Mouse (Mus musculus) embryonic facial prominence, embryonic 11.5 days (tissue): Measurements from ENCODE around the gene Immp2l. TPM values are rescaled to one million over a fixed set of nuclear protein-coding genes. Genes with fewer than 3 reads are reported as not detected.

Source experiments
- ATAC-seq: fragments of 200-750 bp; cut with Nextera tagmentation; replicated peaks from 2 replicates; pipeline ENCODE4 v1.8.0; 2017; ENCODE audit warnings: low read depth; ENCODE audit not compliant: insufficient number of reproducible peaks, low FRiP score, low TSS enrichment
- DNase-seq: peaks from one replicate; pipeline ENCODE4 v3.0.0-alpha.2; 2015; ENCODE audit warnings: low spot score
- H3K27ac ChIP-seq: fragments of 300-500 bp; sonication (generic); replicated peaks from 2 replicates; pipeline ENCODE4 v1.5.1; 2014; ENCODE audit warnings: mild to moderate bottlenecking, low read depth, low read length, control low read depth
- H3K27me3 ChIP-seq: fragments of 300-500 bp; sonication (generic); 2 replicates; pipeline ENCODE4 v1.6.1; 2014; ENCODE audit warnings: mild to moderate bottlenecking, low read length, moderate library complexity, mixed read lengths; ENCODE audit not compliant: control insufficient read depth, insufficient read depth
- H3K36me3 ChIP-seq: fragments of 300-500 bp; sonication (generic); replicated peaks from 2 replicates; pipeline ENCODE4 v1.6.1; 2014; ENCODE audit warnings: low read depth, mild to moderate bottlenecking, low read length, moderate library complexity, mixed read lengths; ENCODE audit not compliant: control insufficient read depth, insufficient read depth
- H3K4me1 ChIP-seq: fragments of 300-500 bp; sonication (generic); 2 replicates; pipeline ENCODE4 v1.6.1; 2014; ENCODE audit warnings: low read length, mixed read lengths; ENCODE audit not compliant: control insufficient read depth, insufficient read depth
- H3K4me2 ChIP-seq: fragments of 300-500 bp; sonication (generic); 2 replicates; pipeline ENCODE4 v1.6.1; 2014; ENCODE audit warnings: low read depth, mild to moderate bottlenecking, control low read depth, low read length, moderate library complexity
- H3K4me3 ChIP-seq: fragments of 300-500 bp; sonication (generic); 2 replicates; pipeline ENCODE4 v1.5.1; 2014; ENCODE audit warnings: low read depth, low read length, control low read depth
- H3K9ac ChIP-seq: fragments of 300-500 bp; sonication (generic); replicated peaks from 2 replicates; pipeline ENCODE4 v1.6.1; 2014; ENCODE audit warnings: mild to moderate bottlenecking, control low read depth, low read length
- H3K9me3 ChIP-seq: fragments of 300-500 bp; sonication (generic); replicated peaks from 2 replicates; pipeline ENCODE4 v1.6.1; 2016; ENCODE audit warnings: mild to moderate bottlenecking, low read length, inconsistent platforms, mixed read lengths; ENCODE audit not compliant: control insufficient read depth
- WGBS: fragments of 180-500 bp; shearing (Covaris S2); extraction: QIAGEN DNeasy Blood & Tissue Kit; methylation state at CpG from one replicate; pipeline ENCODE4 v1.1.7; 2014; 5-methylcytosine and 5-hydroxymethylcytosine counted together
- polyA plus RNA-seq: library from polyadenylated mRNA; unstranded; fragments of >200 nt; fragmentation: Nextera tagmentation; extraction: Ambion mirVana; gene quantifications from 2 replicates; pipeline ENCODE4 v1.2.1, GENCODE M21; 2014

Immp2l gene
- 10.4 and 11.1 TPM in 2 replicates for polyA plus RNA-seq

GRCm38 (mm10) chr12:41023511-41024421 is at the start of gene Immp2l:
Gene Immp2l, plus strand, starts transcription at chr12:41024090.
- peak within 1 kb of the TSS; percentile 76 for H3K9ac ChIP-seq
- H3K4me1 ChIP-seq: no peaks in the 10 kb centered on the region
- no peaks in the 10 kb centered on the region for H3K36me3 ChIP-seq
- no peaks in the 10 kb centered on the region for H3K9me3 ChIP-seq
- DNase-seq (peak; percentile 95), ATAC-seq (peak; percentile 96)
- H3K4me2 ChIP-seq: peak within 1 kb of the TSS; percentile 85
- 4% methylated on average over 51 of the region's 68 CpGs for WGBS
- H3K4me3 ChIP-seq: peak within 1 kb of the TSS; percentile 66
- H3K27me3 ChIP-seq: no peaks in the 10 kb centered on the region
- H3K27ac ChIP-seq: 0 out of 2 replicates have a peak within 1 kb of the TSS, but pooled peaks have one; percentile 3

DNA sequence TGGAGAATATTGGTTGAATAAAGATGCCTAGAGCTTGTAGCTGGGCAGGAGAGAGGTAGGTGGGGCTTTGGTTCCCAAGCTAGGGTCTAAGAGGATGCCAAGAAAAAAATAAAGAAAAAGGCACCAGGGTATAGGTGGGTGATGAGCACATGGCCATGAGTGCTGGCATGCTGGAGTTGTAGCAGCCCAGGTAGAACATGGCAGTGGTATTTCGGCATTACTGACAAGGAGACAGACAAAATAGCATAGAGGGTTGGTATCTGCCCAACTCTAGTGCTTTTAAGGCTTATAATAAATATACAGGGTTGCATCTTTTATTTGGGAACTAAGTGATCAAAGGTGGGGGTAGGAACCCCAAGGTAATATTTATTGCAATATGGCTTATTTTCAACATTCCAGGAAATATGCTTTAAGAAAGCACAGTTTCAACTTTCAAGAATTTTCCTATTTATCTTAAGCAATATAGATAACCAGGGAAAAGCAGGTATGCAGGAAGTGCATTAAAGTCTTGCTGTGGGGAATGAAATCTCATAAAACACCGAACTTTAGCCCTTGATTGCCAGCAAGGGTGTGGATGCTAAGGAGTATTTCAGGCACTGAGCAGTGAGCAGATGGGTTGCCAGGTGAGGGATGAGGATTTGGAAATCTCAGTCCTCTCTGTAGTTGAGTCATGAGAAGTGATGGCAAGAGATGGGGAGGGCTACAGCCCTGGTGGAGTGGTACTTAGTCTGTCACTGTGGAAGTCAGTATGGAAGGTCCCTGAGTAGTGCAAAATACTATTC is 45.0 kb upstream of the Immp2l start:
- H3K27ac ChIP-seq: no peak overlapping the region
- no peaks in the 10 kb centered on the region for H3K9me3 ChIP-seq
- DNase-seq (no peak), ATAC-seq (no peak)
- H3K4me2 ChIP-seq: no peak overlapping the region
- no peak overlapping the region for H3K4me3 ChIP-seq
- H3K36me3 ChIP-seq: no peaks in the 10 kb centered on the region
- H3K4me1 ChIP-seq: no peaks in the 10 kb centered on the region
- H3K27me3 ChIP-seq: no peaks in the 10 kb centered on the region
- WGBS: 94% methylated on average over 2 of the region's 2 CpGs
- H3K9ac ChIP-seq: no peak overlapping the region

DNA sequence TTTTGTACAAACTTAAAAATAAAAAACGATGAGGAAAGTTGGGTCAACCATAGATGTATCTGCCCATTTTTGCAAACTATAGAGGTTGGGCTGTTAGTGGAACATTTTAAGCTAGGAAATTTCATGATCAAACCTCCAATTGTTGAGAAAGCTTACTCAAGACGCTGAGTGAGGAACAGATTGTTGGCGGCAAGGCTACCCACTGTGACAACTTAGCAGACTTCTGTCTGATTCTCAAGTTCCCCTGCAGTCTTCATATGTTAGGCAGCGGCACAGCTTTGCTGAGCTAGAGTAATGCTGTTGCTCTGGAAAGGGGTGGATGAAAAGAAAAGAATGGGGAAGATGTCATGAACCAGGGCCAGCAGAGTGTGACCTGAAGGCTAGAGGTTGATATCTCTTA is 44.2 kb upstream of the Immp2l start:
- ATAC-seq (no peak), DNase-seq (no peak)
- 81% methylated on average over 4 of the region's 4 CpGs for WGBS
- Histone ChIP-seq H3K27ac (no peak overlapping the region), H3K9ac (no peak overlapping the region), H3K9me3 (no peaks in the 10 kb centered on the region), H3K36me3 (no peaks in the 10 kb centered on the region), H3K4me1 (no peaks in the 10 kb centered on the region), H3K4me3 (no peak overlapping the region), H3K27me3 (no peaks in the 10 kb centered on the region), H3K4me2 (no peak overlapping the region)

GRCm38 (mm10) chr12:40980160-40980559 is 43.7 kb upstream of the Immp2l start:
- 88% methylated on average over 3 of the region's 3 CpGs for WGBS
- H3K4me2 ChIP-seq: no peak overlapping the region
- ATAC-seq (no peak), DNase-seq (no peak)
- H3K36me3 ChIP-seq: no peaks in the 10 kb centered on the region
- no peak overlapping the region for H3K4me3 ChIP-seq
- H3K4me1 ChIP-seq: no peaks in the 10 kb centered on the region
- no peaks in the 10 kb centered on the region for H3K9me3 ChIP-seq
- H3K27ac ChIP-seq: no peak overlapping the region
- no peak overlapping the region for H3K9ac ChIP-seq
- no peaks in the 10 kb centered on the region for H3K27me3 ChIP-seq

DNA sequence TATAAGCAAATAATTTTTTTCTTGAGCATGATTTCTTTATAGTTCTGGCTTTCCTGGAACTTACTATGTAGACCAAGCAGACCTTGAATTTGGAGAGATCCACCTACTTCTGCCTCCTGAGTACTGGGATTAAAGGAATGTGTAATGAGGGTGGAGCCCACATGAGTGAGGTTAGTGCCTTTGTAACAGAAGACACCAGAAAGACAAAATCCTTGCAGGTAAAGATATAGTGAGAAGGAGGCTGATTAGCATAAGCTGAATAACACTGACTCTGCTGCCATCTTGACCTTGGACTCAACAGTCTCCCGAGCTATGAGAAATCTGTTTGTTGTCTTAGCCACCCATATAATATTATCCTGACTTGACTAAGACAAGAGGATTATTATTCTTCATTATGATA is 40.9 kb upstream of the Immp2l start:
- Histone ChIP-seq H3K4me2 (no peak overlapping the region), H3K4me3 (no peak overlapping the region), H3K9me3 (no peaks in the 10 kb centered on the region), H3K27me3 (no peaks in the 10 kb centered on the region), H3K4me1 (no peaks in the 10 kb centered on the region), H3K9ac (no peak overlapping the region), H3K36me3 (no peaks in the 10 kb centered on the region), H3K27ac (no peak overlapping the region)
- ATAC-seq (no peak), DNase-seq (no peak)
- 69% methylated on average over 1 of the region's 1 CpGs for WGBS

- Histone ChIP-seq H3K9me3 (no peaks in the 10 kb centered on the region), H3K4me3 (no peak overlapping the region), H3K4me2 (no peak overlapping the region), H3K9ac (no peak overlapping the region), H3K4me1 (no peaks in the 10 kb centered on the region), H3K27ac (no peak overlapping the region), H3K27me3 (no peaks in the 10 kb centered on the region), H3K36me3 (no peaks in the 10 kb centered on the region)
- 23% methylated on average over 4 of the region's 4 CpGs for WGBS
- DNase-seq (no peak), ATAC-seq (no peak)
Observed at GRCm38 (mm10) chr12:40984735-40985134, 39.2 kb upstream of the Immp2l start.

- no peak for ATAC-seq
- H3K9me3 ChIP-seq: no peaks in the 10 kb centered on the region
- no peak overlapping the region for H3K4me3 ChIP-seq
- H3K4me2 ChIP-seq: no peak overlapping the region
- no peaks in the 10 kb centered on the region for H3K27me3 ChIP-seq
- 62% methylated on average over 4 of the region's 4 CpGs for WGBS
- no peak overlapping the region for H3K9ac ChIP-seq
- H3K27ac ChIP-seq: no peak overlapping the region
- H3K4me1 ChIP-seq: no peaks in the 10 kb centered on the region
- no peak for DNase-seq
- H3K36me3 ChIP-seq: no peaks in the 10 kb centered on the region
Observed at GRCm38 (mm10) chr12:40985791-40986190, 38.1 kb upstream of the Immp2l start.
